Mouse (Mus musculus): Measurements from ENCODE around the gene Pacsin2.
"Not testable (repeated sequence)": the region's sequence is repeated elsewhere in the genome, so short reads cannot be mapped to it uniquely, and the experiment has no call there.

Pacsin2 gene

GRCm38 (mm10) chr15:83410270-83410669 is 54.1 kb downstream of the Pacsin2 start:
- Histone ChIP-seq H3K36me3 (ENCODE audit: insufficient read depth, low read length) (peaks cover 12% of the 10 kb centered on the region; the same call in 1 of the 2 replicates), H3K4me1 (replicated peaks; ENCODE audit: low read depth, low read length) (peaks cover 26% of the 10 kb centered on the region), H3K27me3 (ENCODE audit: insufficient read depth, low read length) (no peaks in the 10 kb centered on the region), H3K4me3 (replicated peaks; ENCODE audit: low read length) (no peak overlapping the region), H3K9me3 (ENCODE audit: low read length) (no peaks in the 10 kb centered on the region)
- TF ChIP-seq CTCF (conservative IDR thresholded peaks at IDR 0.05; ENCODE audit: low read length) (no peak), POU5F1 (IDR thresholded peaks at IDR 0.05; ENCODE audit: borderline replicate concordance, low read length) (no peak), NANOG (IDR thresholded peaks at IDR 0.05; ENCODE audit: borderline replicate concordance, low read length) (no peak)

GRCm38 (mm10) chr15:83408692-83409442 is 55.5 kb downstream of the Pacsin2 start:
- Histone ChIP-seq H3K4me1 (replicated peaks; ENCODE audit: low read depth, low read length) (peaks cover 34% of the 10 kb centered on the region), H3K9me3 (ENCODE audit: low read length) (no peaks in the 10 kb centered on the region), H3K4me3 (replicated peaks; ENCODE audit: low read length) (no peak overlapping the region), H3K27me3 (ENCODE audit: insufficient read depth, low read length) (no peaks in the 10 kb centered on the region), H3K36me3 (ENCODE audit: insufficient read depth, low read length) (peaks cover 12% of the 10 kb centered on the region; the same call in 1 of the 2 replicates)
- no peak for TF ChIP-seq POU5F1 (IDR thresholded peaks at IDR 0.05; ENCODE audit: borderline replicate concordance, low read length)
- no peak for TF ChIP-seq CTCF (conservative IDR thresholded peaks at IDR 0.05; ENCODE audit: low read length)
- TF ChIP-seq NANOG (IDR thresholded peaks at IDR 0.05; ENCODE audit: borderline replicate concordance, low read length) = no peak

DNA sequence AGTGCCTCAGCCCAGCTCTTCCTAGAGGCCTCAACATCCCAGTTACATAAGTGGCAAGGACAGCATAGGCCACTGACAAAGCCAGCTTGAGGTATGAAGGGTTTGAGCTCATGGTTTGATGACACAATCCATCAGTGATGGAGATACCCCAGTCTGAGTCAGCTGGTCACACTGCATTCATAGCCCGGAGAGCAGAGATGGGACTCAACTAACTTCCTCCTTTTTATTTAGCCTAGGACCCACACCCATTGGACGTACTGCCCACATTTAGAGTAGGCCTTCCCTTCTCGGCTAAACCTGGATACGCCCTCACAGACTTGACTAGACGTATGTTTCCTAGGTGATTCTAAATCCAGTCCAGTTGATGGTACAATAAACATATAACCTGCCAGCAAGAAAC is 56.2 kb downstream of the Pacsin2 start:
- Histone ChIP-seq H3K4me1 (replicated peaks; ENCODE audit: low read depth, low read length) (peaks cover 41% of the 10 kb centered on the region), H3K36me3 (ENCODE audit: insufficient read depth, low read length) (peaks cover 12% of the 10 kb centered on the region; the same call in 1 of the 2 replicates), H3K27me3 (ENCODE audit: insufficient read depth, low read length) (no peaks in the 10 kb centered on the region), H3K4me3 (replicated peaks; ENCODE audit: low read length) (no peak overlapping the region), H3K9me3 (ENCODE audit: low read length) (no peaks in the 10 kb centered on the region)
- TF ChIP-seq CTCF (conservative IDR thresholded peaks at IDR 0.05; ENCODE audit: low read length) (no peak), POU5F1 (IDR thresholded peaks at IDR 0.05; ENCODE audit: borderline replicate concordance, low read length) (no peak), NANOG (IDR thresholded peaks at IDR 0.05; ENCODE audit: borderline replicate concordance, low read length) (no peak)

DNA sequence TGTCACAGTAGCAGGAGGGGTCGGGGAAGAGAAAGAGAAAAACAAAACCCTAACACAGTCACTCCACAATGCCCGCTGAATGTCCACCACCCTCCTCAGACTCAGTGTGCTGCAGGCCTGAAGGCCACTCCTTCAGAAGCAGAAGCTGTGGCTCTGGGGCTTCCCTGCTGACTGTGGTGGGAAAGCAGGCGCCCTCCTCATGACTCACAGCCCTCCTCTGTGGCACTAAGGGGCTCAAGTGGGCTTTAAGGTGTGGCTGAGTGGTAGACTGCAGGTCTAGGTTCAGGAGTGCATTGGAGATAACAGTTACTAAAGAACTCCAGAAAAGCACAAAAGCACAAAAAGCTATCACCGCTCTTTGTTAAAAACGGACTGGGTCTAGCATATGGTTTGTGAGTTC is 56.9 kb downstream of the Pacsin2 start:
- Histone ChIP-seq H3K4me1 (replicated peaks; ENCODE audit: low read depth, low read length) (peaks cover 44% of the 10 kb centered on the region), H3K4me3 (replicated peaks; ENCODE audit: low read length) (no peak overlapping the region), H3K36me3 (ENCODE audit: insufficient read depth, low read length) (peaks cover 10% of the 10 kb centered on the region; the same call in 1 of the 2 replicates), H3K27me3 (ENCODE audit: insufficient read depth, low read length) (no peaks in the 10 kb centered on the region), H3K9me3 (ENCODE audit: low read length) (no peaks in the 10 kb centered on the region)
- no peak for TF ChIP-seq NANOG (IDR thresholded peaks at IDR 0.05; ENCODE audit: borderline replicate concordance, low read length)
- TF ChIP-seq POU5F1 (IDR thresholded peaks at IDR 0.05; ENCODE audit: borderline replicate concordance, low read length) = no peak
- no peak for TF ChIP-seq CTCF (conservative IDR thresholded peaks at IDR 0.05; ENCODE audit: low read length)

GRCm38 (mm10) chr15:83405866-83406265 is 58.5 kb downstream of the Pacsin2 start:
- H3K9me3 ChIP-seq (ENCODE audit: low read length); H3K27me3 ChIP-seq (ENCODE audit: insufficient read depth, low read length): not testable (repeated sequence)
- Histone ChIP-seq H3K4me3 (replicated peaks; ENCODE audit: low read length) (peak overlapping the region; percentile 54), H3K4me1 (replicated peaks; ENCODE audit: low read depth, low read length) (peaks cover 46% of the 10 kb centered on the region), H3K36me3 (ENCODE audit: insufficient read depth, low read length) (peaks cover 26% of the 10 kb centered on the region)

- Histone ChIP-seq H3K9me3 (ENCODE audit: low read length) (no peaks in the 10 kb centered on the region), H3K36me3 (ENCODE audit: insufficient read depth, low read length) (peaks cover 42% of the 10 kb centered on the region), H3K27me3 (ENCODE audit: insufficient read depth, low read length) (no peaks in the 10 kb centered on the region), H3K4me1 (replicated peaks; ENCODE audit: low read depth, low read length) (peaks cover 46% of the 10 kb centered on the region), H3K4me3 (replicated peaks; ENCODE audit: low read length) (no peak overlapping the region)
- TF ChIP-seq POU5F1 (IDR thresholded peaks at IDR 0.05; ENCODE audit: borderline replicate concordance, low read length) = no peak
- TF ChIP-seq CTCF (conservative IDR thresholded peaks at IDR 0.05; ENCODE audit: low read length) = no peak
- TF ChIP-seq NANOG (IDR thresholded peaks at IDR 0.05; ENCODE audit: borderline replicate concordance, low read length) = no peak
Measured at GRCm38 (mm10) chr15:83404008-83404407, 60.4 kb downstream of the Pacsin2 start.

GRCm38 (mm10) chr15:83403016-83403415 is 61.4 kb downstream of the Pacsin2 start:
- Histone ChIP-seq H3K4me3 (replicated peaks; ENCODE audit: low read length) (no peak overlapping the region), H3K9me3 (ENCODE audit: low read length) (no peaks in the 10 kb centered on the region), H3K36me3 (ENCODE audit: insufficient read depth, low read length) (peaks cover 35% of the 10 kb centered on the region), H3K4me1 (replicated peaks; ENCODE audit: low read depth, low read length) (peaks cover 36% of the 10 kb centered on the region), H3K27me3 (ENCODE audit: insufficient read depth, low read length) (no peaks in the 10 kb centered on the region)
- no peak for TF ChIP-seq NANOG (IDR thresholded peaks at IDR 0.05; ENCODE audit: borderline replicate concordance, low read length)
- TF ChIP-seq POU5F1 (IDR thresholded peaks at IDR 0.05; ENCODE audit: borderline replicate concordance, low read length) = no peak
- TF ChIP-seq CTCF (conservative IDR thresholded peaks at IDR 0.05; ENCODE audit: low read length) = no peak

DNA sequence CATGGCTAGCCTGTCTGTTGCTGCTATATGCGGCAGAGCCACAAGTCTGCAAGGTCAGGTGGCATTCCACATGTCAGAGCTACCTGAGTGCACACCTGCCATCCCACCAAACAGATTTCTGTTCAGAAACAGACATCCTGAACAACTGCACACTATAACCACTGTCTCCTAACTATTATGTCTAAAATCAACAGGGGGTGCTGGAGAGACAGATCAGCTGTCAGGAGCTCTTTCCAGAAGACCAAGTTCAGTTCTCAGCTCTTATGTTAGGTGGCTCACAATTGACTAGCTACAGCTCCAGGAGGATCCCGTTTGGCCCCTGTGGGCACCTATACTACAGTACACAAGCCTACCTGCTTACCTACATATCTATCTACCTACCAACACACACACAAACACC is 71.7 kb downstream of the Pacsin2 start:
- Histone ChIP-seq H3K4me3 (replicated peaks; ENCODE audit: low read length) (no peak overlapping the region), H3K27me3 (ENCODE audit: insufficient read depth, low read length) (no peaks in the 10 kb centered on the region), H3K9me3 (ENCODE audit: low read length) (no peaks in the 10 kb centered on the region), H3K4me1 (replicated peaks; ENCODE audit: low read depth, low read length) (peaks cover 3% of the 10 kb centered on the region; the same call in 1 of the 2 replicates), H3K36me3 (ENCODE audit: insufficient read depth, low read length) (peaks cover 84% of the 10 kb centered on the region)
- TF ChIP-seq NANOG (IDR thresholded peaks at IDR 0.05; ENCODE audit: borderline replicate concordance, low read length) (no peak), CTCF (conservative IDR thresholded peaks at IDR 0.05; ENCODE audit: low read length) (no peak), POU5F1 (IDR thresholded peaks at IDR 0.05; ENCODE audit: borderline replicate concordance, low read length) (no peak)

GRCm38 (mm10) chr15:83387911-83388310 is 76.5 kb downstream of the Pacsin2 start:
- Histone ChIP-seq H3K36me3 (ENCODE audit: insufficient read depth, low read length) (peaks cover 96% of the 10 kb centered on the region), H3K4me1 (replicated peaks; ENCODE audit: low read depth, low read length) (no peaks in the 10 kb centered on the region; the same call in 1 of the 2 replicates), H3K9me3 (ENCODE audit: low read length) (no peaks in the 10 kb centered on the region), H3K27me3 (ENCODE audit: insufficient read depth, low read length) (no peaks in the 10 kb centered on the region), H3K4me3 (replicated peaks; ENCODE audit: low read length) (no peak overlapping the region)
- TF ChIP-seq CTCF (conservative IDR thresholded peaks at IDR 0.05; ENCODE audit: low read length) (no peak), POU5F1 (IDR thresholded peaks at IDR 0.05; ENCODE audit: borderline replicate concordance, low read length) (no peak), NANOG (IDR thresholded peaks at IDR 0.05; ENCODE audit: borderline replicate concordance, low read length) (no peak)

Measured in E14TG2a.4 (cell line).